In the genomic region with DNA sequence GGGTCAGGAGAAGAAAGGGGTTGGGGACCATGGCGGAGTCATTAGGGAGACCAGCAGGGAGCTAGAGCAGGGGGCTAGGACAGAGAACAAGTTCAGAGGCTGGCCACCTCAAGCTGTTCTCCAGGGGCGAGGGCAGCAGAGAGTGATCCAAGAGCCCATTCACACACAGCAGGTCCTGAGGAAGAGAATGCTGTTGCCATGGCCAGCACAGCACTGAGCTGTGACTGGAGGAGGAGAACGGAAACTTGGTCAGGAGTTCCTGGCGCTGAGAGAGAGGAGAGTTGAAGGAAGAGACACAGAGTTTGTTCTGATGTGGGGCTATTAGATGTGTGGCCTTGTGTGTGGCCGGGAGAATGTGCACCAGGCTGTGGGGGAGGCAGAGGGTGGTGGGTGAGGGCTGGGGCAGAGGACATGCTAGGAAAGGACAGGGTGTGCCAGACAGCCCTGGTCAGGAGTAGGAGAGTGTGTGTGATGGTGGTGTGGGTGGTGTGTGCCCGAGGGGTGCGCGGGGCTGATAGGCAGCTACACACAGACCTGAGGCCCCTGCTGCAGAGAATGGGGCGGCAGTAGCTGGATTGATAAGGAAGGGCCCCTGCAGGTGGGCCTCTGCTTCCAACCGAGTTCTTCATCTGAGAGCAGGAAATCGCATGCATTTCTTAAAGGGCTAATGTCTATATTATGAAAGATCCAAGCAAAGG, we compare ENCODE assay signal across 10 mouse cellular contexts. TPM values are rescaled to one million over a fixed set of nuclear protein-coding genes. Genes with fewer than 3 reads are reported as not detected.
DNase-seq lines count a peak whose midpoint lies in the region; ATAC-seq and TF ChIP-seq lines count a peak whose summit lies in the region.
"Had no signal": no experiment of that assay in that cellular context is flagged by ENCODE, and none has a peak within 500 bp of the region (broad histone marks: within the 10 kb centered on the region; RNA-seq: fewer than 3 reads in every experiment).

No protein-coding gene starts in this region.

- no peak for TF ChIP-seq CTCF in midbrain, postnatal 0 days (IDR thresholded peaks at IDR 0.05)

- H3K4me1 ChIP-seq in hindbrain, embryonic 13.5 days (replicated peaks) = peaks cover 19% of the 10 kb centered on the region
- H3K4me1 ChIP-seq in hindbrain, embryonic 12.5 days = peaks cover 18% of the 10 kb centered on the region
- H3K4me1 ChIP-seq in midbrain, postnatal 0 days (ENCODE audit: insufficient read depth, low read length) = no peaks in the 10 kb centered on the region
- H3K4me1 ChIP-seq: forebrain, embryonic 15.5 days had no signal

- no peaks in the 10 kb centered on the region for H3K9me3 ChIP-seq in hindbrain, embryonic 13.5 days
- no peaks in the 10 kb centered on the region for H3K9me3 ChIP-seq in hindbrain, embryonic 12.5 days (replicated peaks)
- H3K9me3 ChIP-seq in midbrain, postnatal 0 days (ENCODE audit: low read length) = no peaks in the 10 kb centered on the region
- H3K9me3 ChIP-seq: forebrain, embryonic 15.5 days had no signal

- ATAC-seq in hindbrain, embryonic 13.5 days (ENCODE audit: low FRiP score) = 0 out of 2 replicates have a peak, but pooled peaks have one; percentile 26
- no peak for ATAC-seq in hindbrain, embryonic 12.5 days (ENCODE audit: low FRiP score)
- ATAC-seq in hematopoietic stem cell, adult 5-6 weeks (replicated peaks in 1 of 2; ENCODE audit: insufficient read depth in 1 of 2, low FRiP score in 2 of 2, low TSS enrichment in 1 of 2, low read depth in 1 of 2, poor library complexity in 2 of 2, severe bottlenecking in 2 of 2) = peak; percentile 13 to 22; a peak in 1 of 4 replicates
- ATAC-seq in midbrain, postnatal 0 days (ENCODE audit: low FRiP score) = peak; percentile 45
- ATAC-seq: forebrain, embryonic 15.5 days had no signal

- 52% methylated on average over 11 of the region's 11 CpGs for WGBS in hindbrain, embryonic 13.5 days
- WGBS in hindbrain, embryonic 12.5 days = 37% methylated on average over 11 of the region's 11 CpGs
- 35% methylated on average over 11 of the region's 11 CpGs for WGBS in midbrain, postnatal 0 days

- no peak overlapping the region for H3K4me2 ChIP-seq in hindbrain, embryonic 13.5 days
- no peak overlapping the region for H3K4me2 ChIP-seq in hindbrain, embryonic 12.5 days (replicated peaks)
- no peak overlapping the region for H3K4me2 ChIP-seq in midbrain, postnatal 0 days (ENCODE audit: low read depth, low read length, poor library complexity, severe bottlenecking)
- H3K4me2 ChIP-seq: forebrain, embryonic 15.5 days had no signal

- H3K27me3 ChIP-seq in hindbrain, embryonic 13.5 days = no peaks in the 10 kb centered on the region
- H3K27me3 ChIP-seq in hindbrain, embryonic 12.5 days = no peaks in the 10 kb centered on the region
- H3K27me3 ChIP-seq in midbrain, postnatal 0 days (ENCODE audit: insufficient read depth, low read length) = no peaks in the 10 kb centered on the region
- H3K27me3 ChIP-seq: forebrain, embryonic 15.5 days had no signal

- H3K36me3 ChIP-seq in hindbrain, embryonic 13.5 days = no peaks in the 10 kb centered on the region; the same call in 1 of the 2 replicates
- no peaks in the 10 kb centered on the region for H3K36me3 ChIP-seq in hindbrain, embryonic 12.5 days
- no peaks in the 10 kb centered on the region for H3K36me3 ChIP-seq in midbrain, postnatal 0 days (ENCODE audit: insufficient read depth, low read length)
- H3K36me3 ChIP-seq: forebrain, embryonic 15.5 days had no signal

- no peak overlapping the region for H3K4me3 ChIP-seq in hindbrain, embryonic 13.5 days
- no peak overlapping the region for H3K4me3 ChIP-seq in hindbrain, embryonic 12.5 days
- no peak overlapping the region for H3K4me3 ChIP-seq in midbrain, postnatal 0 days (ENCODE audit: low read depth, low read length)
- H3K4me3 ChIP-seq: forebrain, embryonic 15.5 days had no signal

- H3K27ac ChIP-seq in hindbrain, embryonic 13.5 days = no peak overlapping the region
- H3K27ac ChIP-seq in hindbrain, embryonic 12.5 days = no peak overlapping the region
- H3K27ac ChIP-seq in midbrain, postnatal 0 days (ENCODE audit: low read depth, low read length) = no peak overlapping the region
- H3K27ac ChIP-seq: forebrain, embryonic 15.5 days had no signal

- peak; percentile 67 for DNase-seq in c-Kit-negative CD71-positive TER-119-positive erythroid progenitor cells, embryonic 14.5 days (ENCODE audit: low read depth, low spot score)
- no peak for DNase-seq in midbrain, postnatal 0 days (ENCODE audit: low spot score)
- no peak for DNase-seq in frontal cortex, postnatal 14 days (ENCODE audit: low spot score in 2 of 2)
- no peak for DNase-seq in left cerebral cortex, adult 9 months (ENCODE audit: low spot score in 2 of 2)
- DNase-seq in right cerebral cortex, postnatal 4 days = no peak
- DNase-seq: cerebellum, adult 11 months had no signal

- H3K9ac ChIP-seq in hindbrain, embryonic 13.5 days = no peak overlapping the region
- H3K9ac ChIP-seq in hindbrain, embryonic 12.5 days = no peak overlapping the region
- H3K9ac ChIP-seq in midbrain, postnatal 0 days (replicated peaks; ENCODE audit: low read length, poor library complexity, severe bottlenecking) = no peak overlapping the region
- H3K9ac ChIP-seq: forebrain, embryonic 15.5 days had no signal

RNA-seq across cellular contexts. Expression of gene Slc41a3, which starts 18.4 kb away (rescaled TPM):
- 5.1 and 5.5 TPM in 2 replicates for polyA plus RNA-seq in hindbrain, embryonic 13.5 days (2015; fragmentation: Nextera tagmentation; extraction: Ambion mirVana)
- 3.6 TPM in 2 replicates for polyA plus RNA-seq in hindbrain, embryonic 12.5 days (2016; fragmentation: Nextera tagmentation; extraction: Ambion mirVana)
- total RNA-seq in hematopoietic stem cell, adult 5-6 weeks (2017) = 2.7 and 4.5 TPM in 2 replicates
- total RNA-seq in midbrain, postnatal 0 days (2014; rRNA removed) = 14.8 and 15.2 TPM in 2 replicates
- 14.4 and 14.9 TPM in 2 replicates for polyA plus RNA-seq in midbrain, postnatal 0 days (2015; fragmentation: Nextera tagmentation; extraction: Ambion mirVana)
